Mouse (Mus musculus): ENCODE measurements around the gene Stk32c. TPM values are rescaled to one million over a fixed set of nuclear protein-coding genes. Genes with fewer than 3 reads are reported as not detected.

Gene Stk32c
- polyA plus RNA-seq, 2 experiments = 0.32 to 4.1 TPM

DNA sequence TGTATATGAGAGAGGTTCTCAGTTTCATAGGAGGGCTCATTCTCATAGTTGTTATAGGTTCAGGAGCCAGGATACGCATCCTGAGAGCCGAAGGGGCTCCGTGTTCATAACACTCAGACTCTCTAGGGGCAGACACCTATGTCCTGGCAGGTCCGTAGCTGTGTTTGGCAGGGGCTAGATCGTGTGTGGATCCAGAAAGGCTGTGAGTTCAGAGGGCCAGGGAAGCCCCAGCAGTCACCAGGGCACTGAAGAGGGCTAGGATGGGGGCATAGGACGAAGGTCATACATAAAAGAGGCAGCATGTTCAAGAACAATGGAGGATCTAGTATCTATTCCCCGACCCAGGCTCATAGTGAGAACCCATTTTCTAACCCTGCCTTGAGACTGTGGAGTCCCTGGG lies 117.8 kb downstream of the Stk32c start:
- no peak for TF ChIP-seq POLR2A (IDR thresholded peaks at IDR 0.05; ENCODE audit: borderline replicate concordance, extremely low read depth, insufficient read depth, insufficient read length)
- H3K27ac ChIP-seq (replicated peaks; ENCODE audit: low read depth, low read length) = no peak overlapping the region

GRCm38 (mm10) chr7:139094761-139095160 lies 118.3 kb downstream of the Stk32c start:
- Histone ChIP-seq H3K4me3 (replicated peaks; ENCODE audit: low read length) (no peak overlapping the region), H3K36me3 (ENCODE audit: control insufficient read depth, insufficient read depth, low read length) (peaks cover 21% of the 10 kb centered on the region), H3K9ac (ENCODE audit: low read depth, low read length, severe bottlenecking) (no peak overlapping the region), H3K4me1 (ENCODE audit: control insufficient read depth, insufficient read depth, low read length) (no peaks in the 10 kb centered on the region), H3K27me3 (ENCODE audit: control insufficient read depth, insufficient read depth, low read length) (no peaks in the 10 kb centered on the region), H3K9me3 (ENCODE audit: control insufficient read depth, low read length) (no peaks in the 10 kb centered on the region), H3K27ac (replicated peaks; ENCODE audit: low read depth, low read length) (no peak overlapping the region), H3K4me2 (replicated peaks; ENCODE audit: low read depth, low read length, severe bottlenecking) (no peak overlapping the region)
- ATAC-seq (ENCODE audit: low FRiP score, low read depth) (no peak), DNase-seq (ENCODE audit: low spot score) (no peak)
- TF ChIP-seq POLR2A (IDR thresholded peaks at IDR 0.05; ENCODE audit: borderline replicate concordance, extremely low read depth, insufficient read depth, insufficient read length) = no peak
- 88% methylated on average over 6 of the region's 6 CpGs for WGBS

More for the DNA sequence above, 117.8 kb downstream of the Stk32c start:
- DNase-seq (ENCODE audit: low spot score) = no peak
- Histone ChIP-seq H3K9ac (ENCODE audit: low read depth, low read length, severe bottlenecking) (no peak overlapping the region), H3K9me3 (ENCODE audit: control insufficient read depth, low read length) (no peaks in the 10 kb centered on the region), H3K4me1 (ENCODE audit: control insufficient read depth, insufficient read depth, low read length) (no peaks in the 10 kb centered on the region), H3K4me3 (replicated peaks; ENCODE audit: low read length) (no peak overlapping the region), H3K27me3 (ENCODE audit: control insufficient read depth, insufficient read depth, low read length) (no peaks in the 10 kb centered on the region), H3K4me2 (replicated peaks; ENCODE audit: low read depth, low read length, severe bottlenecking) (no peak overlapping the region), H3K36me3 (ENCODE audit: control insufficient read depth, insufficient read depth, low read length) (peaks cover 21% of the 10 kb centered on the region)
- WGBS = 91% methylated on average over 7 of the region's 7 CpGs
- no peak for ATAC-seq (ENCODE audit: low FRiP score, low read depth)

DNA sequence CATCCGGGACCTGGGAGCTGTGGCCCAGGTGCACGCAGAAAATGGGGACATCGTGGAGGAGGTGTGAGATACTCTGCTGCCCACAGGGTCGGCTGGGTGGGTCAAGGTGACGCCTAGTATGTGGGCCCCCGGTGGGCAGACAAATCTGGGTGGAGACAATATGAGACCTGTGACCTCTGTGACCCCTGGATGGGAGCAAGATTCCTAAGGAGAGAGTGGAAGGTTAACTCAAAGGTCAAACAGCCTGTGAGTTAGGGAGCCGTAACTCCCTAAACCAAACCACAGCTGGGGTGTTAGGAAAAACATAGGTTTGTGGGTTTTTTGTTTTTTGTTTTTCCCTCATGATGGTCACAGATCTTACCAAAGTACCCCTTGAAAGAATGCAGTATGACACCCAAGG lies 119.3 kb downstream of the Stk32c start:
- no peaks in the 10 kb centered on the region for H3K27me3 ChIP-seq (ENCODE audit: control insufficient read depth, insufficient read depth, low read length)
- no peak for TF ChIP-seq POLR2A (IDR thresholded peaks at IDR 0.05; ENCODE audit: borderline replicate concordance, extremely low read depth, insufficient read depth, insufficient read length)
- 81% methylated on average over 7 of the region's 7 CpGs for WGBS
- no peak overlapping the region for H3K27ac ChIP-seq (replicated peaks; ENCODE audit: low read depth, low read length)
- H3K36me3 ChIP-seq (ENCODE audit: control insufficient read depth, insufficient read depth, low read length) = peaks cover 21% of the 10 kb centered on the region
- ATAC-seq (ENCODE audit: low FRiP score, low read depth) = no peak
- H3K4me3 ChIP-seq (replicated peaks; ENCODE audit: low read length) = no peak overlapping the region
- no peak for DNase-seq (ENCODE audit: low spot score)
- no peak overlapping the region for H3K9ac ChIP-seq (ENCODE audit: low read depth, low read length, severe bottlenecking)
- H3K4me1 ChIP-seq (ENCODE audit: control insufficient read depth, insufficient read depth, low read length) = no peaks in the 10 kb centered on the region
- H3K4me2 ChIP-seq (replicated peaks; ENCODE audit: low read depth, low read length, severe bottlenecking) = no peak overlapping the region
- H3K9me3 ChIP-seq (ENCODE audit: control insufficient read depth, low read length) = no peaks in the 10 kb centered on the region

DNA sequence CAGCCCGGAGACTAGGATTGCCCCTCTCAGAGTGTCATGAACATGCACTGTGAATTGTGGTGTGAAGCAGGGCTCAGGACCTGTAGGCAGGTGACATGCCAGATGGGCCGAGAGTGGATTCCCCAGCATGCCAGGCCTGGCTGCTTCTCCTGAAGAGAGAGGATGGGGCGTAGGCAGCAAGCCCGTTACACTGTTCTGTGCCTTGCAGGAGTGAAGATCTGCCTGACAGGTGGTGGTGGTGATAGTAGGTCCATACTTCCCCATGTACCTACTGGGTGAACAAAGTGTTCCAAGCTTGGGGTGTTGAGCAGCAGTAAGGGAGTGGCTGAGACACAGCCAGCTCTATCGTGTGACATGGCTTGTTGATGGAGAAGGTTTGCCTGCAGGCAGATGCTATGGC lies 120.0 kb downstream of the Stk32c start:
- ATAC-seq (ENCODE audit: low FRiP score, low read depth) (no peak), DNase-seq (ENCODE audit: low spot score) (no peak)
- peaks cover under 1% of the 10 kb centered on the region; the same call in 1 of the 2 replicates for H3K4me1 ChIP-seq (ENCODE audit: control insufficient read depth, insufficient read depth, low read length)
- no peak for TF ChIP-seq POLR2A (IDR thresholded peaks at IDR 0.05; ENCODE audit: borderline replicate concordance, extremely low read depth, insufficient read depth, insufficient read length)
- 86% methylated on average over 5 of the region's 5 CpGs for WGBS
- no peak overlapping the region for H3K4me2 ChIP-seq (replicated peaks; ENCODE audit: low read depth, low read length, severe bottlenecking)
- H3K36me3 ChIP-seq (ENCODE audit: control insufficient read depth, insufficient read depth, low read length) = peaks cover 20% of the 10 kb centered on the region
- no peak overlapping the region for H3K27ac ChIP-seq (replicated peaks; ENCODE audit: low read depth, low read length)
- H3K9ac ChIP-seq (ENCODE audit: low read depth, low read length, severe bottlenecking) = no peak overlapping the region
- no peaks in the 10 kb centered on the region for H3K27me3 ChIP-seq (ENCODE audit: control insufficient read depth, insufficient read depth, low read length)
- H3K9me3 ChIP-seq (ENCODE audit: control insufficient read depth, low read length) = no peaks in the 10 kb centered on the region
- no peak overlapping the region for H3K4me3 ChIP-seq (replicated peaks; ENCODE audit: low read length)

- no peaks in the 10 kb centered on the region for H3K27me3 ChIP-seq (ENCODE audit: control insufficient read depth, insufficient read depth, low read length)
- H3K4me3 ChIP-seq (replicated peaks; ENCODE audit: low read length) = no peak overlapping the region
- ATAC-seq (ENCODE audit: low FRiP score, low read depth) = no peak
- 96% methylated on average over 5 of the region's 5 CpGs for WGBS
- H3K9ac ChIP-seq (ENCODE audit: low read depth, low read length, severe bottlenecking) = no peak overlapping the region
- H3K4me2 ChIP-seq (replicated peaks; ENCODE audit: low read depth, low read length, severe bottlenecking) = no peak overlapping the region
- no peaks in the 10 kb centered on the region for H3K9me3 ChIP-seq (ENCODE audit: control insufficient read depth, low read length)
- H3K4me1 ChIP-seq (ENCODE audit: control insufficient read depth, insufficient read depth, low read length) = peaks cover 5% of the 10 kb centered on the region
- DNase-seq (ENCODE audit: low spot score) = no peak
- peaks cover 15% of the 10 kb centered on the region for H3K36me3 ChIP-seq (ENCODE audit: control insufficient read depth, insufficient read depth, low read length)
- no peak for TF ChIP-seq POLR2A (IDR thresholded peaks at IDR 0.05; ENCODE audit: borderline replicate concordance, extremely low read depth, insufficient read depth, insufficient read length)
- H3K27ac ChIP-seq (replicated peaks; ENCODE audit: low read depth, low read length) = no peak overlapping the region
These were observed 120.4 kb downstream of the Stk32c start for GRCm38 (mm10) chr7:139092676-139093075.

- no peak overlapping the region for H3K4me2 ChIP-seq (replicated peaks; ENCODE audit: low read depth, low read length, severe bottlenecking)
- DNase-seq (ENCODE audit: low spot score) (no peak), ATAC-seq (ENCODE audit: low FRiP score, low read depth) (no peak)
- TF ChIP-seq POLR2A (IDR thresholded peaks at IDR 0.05; ENCODE audit: borderline replicate concordance, extremely low read depth, insufficient read depth, insufficient read length) = no peak
- peaks cover 14% of the 10 kb centered on the region for H3K36me3 ChIP-seq (ENCODE audit: control insufficient read depth, insufficient read depth, low read length)
- H3K4me1 ChIP-seq (ENCODE audit: control insufficient read depth, insufficient read depth, low read length) = peaks cover 13% of the 10 kb centered on the region
- WGBS = 90% methylated on average over 9 of the region's 9 CpGs
- no peak overlapping the region for H3K27ac ChIP-seq (replicated peaks; ENCODE audit: low read depth, low read length)
- no peak overlapping the region for H3K9ac ChIP-seq (ENCODE audit: low read depth, low read length, severe bottlenecking)
- no peaks in the 10 kb centered on the region for H3K9me3 ChIP-seq (ENCODE audit: control insufficient read depth, low read length)
- no peak overlapping the region for H3K4me3 ChIP-seq (replicated peaks; ENCODE audit: low read length)
- 0 out of 2 replicates have a peak, but pooled peaks cover 9% of the 10 kb centered on the region for H3K27me3 ChIP-seq (ENCODE audit: control insufficient read depth, insufficient read depth, low read length)
These were observed 121.4 kb downstream of the Stk32c start for GRCm38 (mm10) chr7:139091681-139092080.
